Mouse (Mus musculus): ENCODE measurements around the gene Pacs2. TPM values are rescaled to one million over a fixed set of nuclear protein-coding genes. Genes with fewer than 3 reads are reported as not detected.

Pacs2 gene
- total and polyA plus RNA-seq, 3 experiments: 34.8 to 37.5 (median 34.9) TPM

- H3K27ac ChIP-seq: peak within 1 kb of the TSS; percentile 96
- WGBS: under 1% methylated on average over 80 of the region's 80 CpGs
- peak within 1 kb of the TSS; percentile 84 for H3K9ac ChIP-seq (ENCODE audit: low read depth, low read length)
- no peaks in the 10 kb centered on the region for H3K79me2 ChIP-seq (replicated peaks; ENCODE audit: control insufficient read depth, insufficient read depth, low read length)
- DNase-seq: peak; percentile 89 to 92
- intact Hi-C loops (cut with DNase I): loop anchor here (2.0 kb wide), 1 partner anchor 24 kb away; the partner anchor contains the start of gene Brf1
- peak within 1 kb of the TSS; percentile 83 for H3K4me3 ChIP-seq
- H3K27me3 ChIP-seq (ENCODE audit: control insufficient read depth, insufficient read depth, low read length): no peaks in the 10 kb centered on the region
- TF ChIP-seq EP300 (IDR thresholded peaks at IDR 0.05; ENCODE audit: insufficient read depth, low read depth, low read length) (no peak), CTCF (IDR thresholded peaks at IDR 0.05) (peak; percentile 70), POLR2A (IDR thresholded peaks at IDR 0.05; ENCODE audit: insufficient read depth, low read depth, low read length) (peak; percentile 53; the same call in 1 of the 2 replicates)
- no peaks in the 10 kb centered on the region for H3K36me3 ChIP-seq (ENCODE audit: control insufficient read depth, insufficient read depth, low read length)
- H3K4me1 ChIP-seq (ENCODE audit: control insufficient read depth, insufficient read depth, low read length): peaks cover 5% of the 10 kb centered on the region
Measured at GRCm38 (mm10) chr12:112976371-112977073, 37.8 kb upstream of the Pacs2 start, which contains the start of gene Btbd6. Gene Btbd6 (plus strand): TSS chr12:112976482.

- intact Hi-C loops (cut with DNase I): loop anchor here (2.0 kb wide), 1 partner anchor 24 kb away; the partner anchor contains the start of gene Brf1
- H3K9ac ChIP-seq (ENCODE audit: low read depth, low read length): peak overlapping the region; percentile 84
- WGBS: 50% methylated on average over 12 of the region's 12 CpGs
- H3K79me2 ChIP-seq (replicated peaks; ENCODE audit: control insufficient read depth, insufficient read depth, low read length): no peaks in the 10 kb centered on the region
- peak overlapping the region; percentile 83 for H3K4me3 ChIP-seq
- TF ChIP-seq POLR2A (IDR thresholded peaks at IDR 0.05; ENCODE audit: insufficient read depth, low read depth, low read length): no peak
- TF ChIP-seq CTCF (IDR thresholded peaks at IDR 0.05): no peak
- no peak for TF ChIP-seq EP300 (IDR thresholded peaks at IDR 0.05; ENCODE audit: insufficient read depth, low read depth, low read length)
- H3K27ac ChIP-seq: peak overlapping the region; percentile 96
- DNase-seq: no peak
- H3K27me3 ChIP-seq (ENCODE audit: control insufficient read depth, insufficient read depth, low read length): no peaks in the 10 kb centered on the region
- H3K36me3 ChIP-seq (ENCODE audit: control insufficient read depth, insufficient read depth, low read length): peaks cover 1% of the 10 kb centered on the region; the same call in 1 of the 2 replicates
- H3K4me1 ChIP-seq (ENCODE audit: control insufficient read depth, insufficient read depth, low read length): peaks cover 5% of the 10 kb centered on the region
Measured at GRCm38 (mm10) chr12:112977156-112977555, 37.2 kb upstream of the Pacs2 start.

- DNase-seq: no peak
- Histone ChIP-seq H3K79me2 (replicated peaks; ENCODE audit: control insufficient read depth, insufficient read depth, low read length) (no peaks in the 10 kb centered on the region), H3K9ac (ENCODE audit: low read depth, low read length) (no peak overlapping the region), H3K4me3 (no peak overlapping the region), H3K4me1 (ENCODE audit: control insufficient read depth, insufficient read depth, low read length) (peaks cover 5% of the 10 kb centered on the region), H3K27ac (no peak overlapping the region), H3K27me3 (ENCODE audit: control insufficient read depth, insufficient read depth, low read length) (no peaks in the 10 kb centered on the region), H3K36me3 (ENCODE audit: control insufficient read depth, insufficient read depth, low read length) (peaks cover 5% of the 10 kb centered on the region; the same call in 1 of the 2 replicates)
- intact Hi-C loops (cut with DNase I): no loop called here
- TF ChIP-seq POLR2A (IDR thresholded peaks at IDR 0.05; ENCODE audit: insufficient read depth, low read depth, low read length) (no peak), CTCF (IDR thresholded peaks at IDR 0.05) (no peak), EP300 (IDR thresholded peaks at IDR 0.05; ENCODE audit: insufficient read depth, low read depth, low read length) (no peak)
- 48% methylated on average over 2 of the region's 2 CpGs for WGBS
Measured at GRCm38 (mm10) chr12:112982031-112982430, 32.3 kb upstream of the Pacs2 start.

- TF ChIP-seq CTCF (IDR thresholded peaks at IDR 0.05) (peak; percentile 60), POLR2A (IDR thresholded peaks at IDR 0.05; ENCODE audit: insufficient read depth, low read depth, low read length) (no peak), EP300 (IDR thresholded peaks at IDR 0.05; ENCODE audit: insufficient read depth, low read depth, low read length) (no peak)
- peaks cover 2% of the 10 kb centered on the region for H3K4me1 ChIP-seq (ENCODE audit: control insufficient read depth, insufficient read depth, low read length)
- intact Hi-C loops (cut with DNase I): no loop called here
- no peak overlapping the region for H3K27ac ChIP-seq
- 96% methylated on average over 6 of the region's 6 CpGs for WGBS
- H3K79me2 ChIP-seq (replicated peaks; ENCODE audit: control insufficient read depth, insufficient read depth, low read length): peaks cover 3% of the 10 kb centered on the region; the same call in 1 of the 2 replicates
- no peak overlapping the region for H3K9ac ChIP-seq (ENCODE audit: low read depth, low read length)
- DNase-seq: no peak
- H3K36me3 ChIP-seq (ENCODE audit: control insufficient read depth, insufficient read depth, low read length): peaks cover 5% of the 10 kb centered on the region; the same call in 1 of the 2 replicates
- H3K27me3 ChIP-seq (ENCODE audit: control insufficient read depth, insufficient read depth, low read length): no peaks in the 10 kb centered on the region
- H3K4me3 ChIP-seq: no peak overlapping the region
Measured at GRCm38 (mm10) chr12:112985346-112985745, 29.0 kb upstream of the Pacs2 start.

- TF ChIP-seq EP300 (IDR thresholded peaks at IDR 0.05; ENCODE audit: insufficient read depth, low read depth, low read length): 0 out of 2 replicates have a peak, but pooled peaks have one; percentile 13
- TF ChIP-seq CTCF (IDR thresholded peaks at IDR 0.05): peak; percentile 77
- TF ChIP-seq POLR2A (IDR thresholded peaks at IDR 0.05; ENCODE audit: insufficient read depth, low read depth, low read length): no peak
- H3K27ac ChIP-seq: no peak overlapping the region
- no peaks in the 10 kb centered on the region for H3K4me1 ChIP-seq (ENCODE audit: control insufficient read depth, insufficient read depth, low read length)
- no peaks in the 10 kb centered on the region for H3K27me3 ChIP-seq (ENCODE audit: control insufficient read depth, insufficient read depth, low read length)
- intact Hi-C loops (cut with DNase I): no loop called here
- peak; percentile 23 to 50 for DNase-seq
- H3K9ac ChIP-seq (ENCODE audit: low read depth, low read length): no peak overlapping the region
- H3K79me2 ChIP-seq (replicated peaks; ENCODE audit: control insufficient read depth, insufficient read depth, low read length): peaks cover 3% of the 10 kb centered on the region; the same call in 1 of the 2 replicates
- no peak overlapping the region for H3K4me3 ChIP-seq
- 76% methylated on average over 6 of the region's 6 CpGs for WGBS
- H3K36me3 ChIP-seq (ENCODE audit: control insufficient read depth, insufficient read depth, low read length): no peaks in the 10 kb centered on the region
Measured at GRCm38 (mm10) chr12:112987877-112988276, 26.4 kb upstream of the Pacs2 start.
